Comparison of ENCODE assay signal across 10 mouse cellular contexts in the genomic region with DNA sequence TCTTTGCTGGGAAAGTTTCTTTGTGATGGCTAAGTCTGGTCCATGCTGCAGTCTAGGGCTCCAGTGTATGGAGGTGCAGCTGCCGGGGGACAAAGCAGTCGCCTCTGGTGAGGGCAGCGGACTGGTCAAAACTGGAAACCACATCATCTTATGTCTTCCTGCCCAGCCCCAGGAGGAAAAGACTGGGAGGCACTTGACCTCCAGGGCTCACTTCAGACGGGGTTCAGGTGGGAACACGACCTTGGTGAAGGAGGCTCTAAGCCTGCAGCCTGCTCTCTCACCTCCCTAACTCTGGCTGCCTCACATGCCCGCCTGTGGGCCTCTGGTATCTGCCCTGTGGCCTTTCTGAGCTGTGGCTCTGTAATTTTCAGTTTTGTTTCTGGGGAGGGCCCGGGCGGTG. TPM values are rescaled to one million over a fixed set of nuclear protein-coding genes. Genes with fewer than 3 reads are reported as not detected.
DNase-seq lines count a peak whose midpoint lies in the region; ATAC-seq and TF ChIP-seq lines count a peak whose summit lies in the region.
"Had no signal": no experiment of that assay in that cellular context is flagged by ENCODE, and none has a peak within 500 bp of the region (broad histone marks: within the 10 kb centered on the region; RNA-seq: fewer than 3 reads in every experiment).

No protein-coding gene starts in this region.

- 26% methylated on average over 8 of the region's 8 CpGs for WGBS in forebrain, embryonic 10.5 days
- 38% methylated on average over 8 of the region's 8 CpGs for WGBS in forebrain, postnatal 0 days
- WGBS in liver, embryonic 12.5 days (ENCODE audit: insufficient replicate concordance): 43% methylated on average over 8 of the region's 8 CpGs
- 40% methylated on average over 8 of the region's 8 CpGs for WGBS in forebrain, embryonic 15.5 days
- 34% methylated on average over 8 of the region's 8 CpGs for WGBS in midbrain, embryonic 13.5 days

- intact Hi-C loops in left cerebral cortex, adult 2 months (cut with DNase I): loop anchor here (1.0 kb wide), 1 partner anchor 46 kb away; no protein-coding TSS in a partner anchor

- DNase-seq in forebrain, embryonic 10.5 days (ENCODE audit: extremely low spot score, low spot score): no peak
- no peak for DNase-seq in forebrain, postnatal 0 days
- no peak for DNase-seq in liver
- no peak for DNase-seq in testis, postnatal 14 days (ENCODE audit: low spot score)
- no peak for DNase-seq in left cerebral cortex, adult 2 months (ENCODE audit: extremely low spot score in 1 of 2, low spot score in 2 of 2)
- DNase-seq: adrenal gland, adult 8-10 months had no signal

- no peak overlapping the region for H3K4me2 ChIP-seq in forebrain, postnatal 0 days (ENCODE audit: low read depth)
- peak overlapping the region; percentile 100 for H3K4me2 ChIP-seq in liver, embryonic 12.5 days
- 0 out of 2 replicates have a peak overlapping the region, but pooled peaks have one; percentile 99 for H3K4me2 ChIP-seq in forebrain, embryonic 15.5 days (replicated peaks)
- H3K4me2 ChIP-seq in midbrain, embryonic 13.5 days (replicated peaks): no peak overlapping the region

- H3K4me3 ChIP-seq in forebrain, embryonic 10.5 days: peak overlapping the region; percentile 82; the same call in 1 of the 2 replicates
- no peak overlapping the region for H3K4me3 ChIP-seq in forebrain, postnatal 0 days (ENCODE audit: low read depth, low read length)
- H3K4me3 ChIP-seq in liver, embryonic 12.5 days: no peak overlapping the region
- H3K4me3 ChIP-seq in forebrain, embryonic 15.5 days: no peak overlapping the region
- no peak overlapping the region for H3K4me3 ChIP-seq in midbrain, embryonic 13.5 days (replicated peaks)
- H3K4me3 ChIP-seq in left cerebral cortex, adult 2 months: no peak overlapping the region
- H3K4me3 ChIP-seq: lung, embryonic 15.5 days had no signal

- H3K27me3 ChIP-seq in forebrain, embryonic 10.5 days (ENCODE audit: poor library complexity, severe bottlenecking): peaks cover 85% of the 10 kb centered on the region
- H3K27me3 ChIP-seq in forebrain, postnatal 0 days (ENCODE audit: insufficient read depth, low read length): no peaks in the 10 kb centered on the region
- no peaks in the 10 kb centered on the region for H3K27me3 ChIP-seq in liver, embryonic 12.5 days (replicated peaks)
- no peaks in the 10 kb centered on the region for H3K27me3 ChIP-seq in forebrain, embryonic 15.5 days
- H3K27me3 ChIP-seq in midbrain, embryonic 13.5 days: no peaks in the 10 kb centered on the region
- H3K27me3 ChIP-seq: lung, embryonic 15.5 days had no signal

- no peaks in the 10 kb centered on the region for H3K9me3 ChIP-seq in forebrain, embryonic 10.5 days
- H3K9me3 ChIP-seq in forebrain, postnatal 0 days (ENCODE audit: low read length): no peaks in the 10 kb centered on the region
- H3K9me3 ChIP-seq in liver, embryonic 12.5 days (replicated peaks): no peaks in the 10 kb centered on the region
- H3K9me3 ChIP-seq in forebrain, embryonic 15.5 days: no peaks in the 10 kb centered on the region
- H3K9me3 ChIP-seq in midbrain, embryonic 13.5 days: no peaks in the 10 kb centered on the region
- H3K9me3 ChIP-seq: lung, embryonic 15.5 days had no signal

- no peak for TF ChIP-seq CTCF in forebrain, postnatal 0 days (IDR thresholded peaks at IDR 0.05; ENCODE audit: low read depth)
- TF ChIP-seq CTCF in left cerebral cortex, adult 2 months (IDR thresholded peaks at IDR 0.05): no peak

- H3K36me3 ChIP-seq in forebrain, embryonic 10.5 days (replicated peaks): no peaks in the 10 kb centered on the region
- H3K36me3 ChIP-seq in forebrain, postnatal 0 days (ENCODE audit: insufficient read depth): no peaks in the 10 kb centered on the region
- H3K36me3 ChIP-seq in liver, embryonic 12.5 days: peaks cover 14% of the 10 kb centered on the region; the same call in 1 of the 2 replicates
- no peaks in the 10 kb centered on the region for H3K36me3 ChIP-seq in forebrain, embryonic 15.5 days
- H3K36me3 ChIP-seq in midbrain, embryonic 13.5 days: no peaks in the 10 kb centered on the region
- H3K36me3 ChIP-seq: lung, embryonic 15.5 days had no signal

- no peak for ATAC-seq in forebrain, postnatal 0 days
- ATAC-seq in liver, embryonic 12.5 days: no peak
- no peak for ATAC-seq in forebrain, embryonic 15.5 days (replicated peaks)
- no peak for ATAC-seq in midbrain, embryonic 13.5 days

- H3K9ac ChIP-seq in forebrain, postnatal 0 days: no peak overlapping the region
- peak overlapping the region; percentile 25; the same call in 1 of the 2 replicates for H3K9ac ChIP-seq in liver, embryonic 12.5 days
- 0 out of 2 replicates have a peak overlapping the region, but pooled peaks have one; percentile 23 for H3K9ac ChIP-seq in forebrain, embryonic 15.5 days (replicated peaks)
- H3K9ac ChIP-seq in midbrain, embryonic 13.5 days (replicated peaks): peak overlapping the region; percentile 45
- H3K9ac ChIP-seq: lung, embryonic 15.5 days had no signal

- peaks cover 99% of the 10 kb centered on the region for H3K4me1 ChIP-seq in forebrain, embryonic 10.5 days
- H3K4me1 ChIP-seq in forebrain, postnatal 0 days (ENCODE audit: insufficient read depth): peaks cover 25% of the 10 kb centered on the region
- peaks cover 91% of the 10 kb centered on the region for H3K4me1 ChIP-seq in liver, embryonic 12.5 days
- H3K4me1 ChIP-seq in forebrain, embryonic 15.5 days: peaks cover 84% of the 10 kb centered on the region
- H3K4me1 ChIP-seq in midbrain, embryonic 13.5 days (replicated peaks): peaks cover 85% of the 10 kb centered on the region

- peak overlapping the region; percentile 96 for H3K27ac ChIP-seq in forebrain, embryonic 10.5 days
- no peak overlapping the region for H3K27ac ChIP-seq in forebrain, postnatal 0 days (ENCODE audit: low read depth, low read length)
- peak overlapping the region; percentile 53; the same call in 1 of the 2 replicates for H3K27ac ChIP-seq in liver, embryonic 12.5 days
- peak overlapping the region; percentile 98 for H3K27ac ChIP-seq in forebrain, embryonic 15.5 days (replicated peaks)
- H3K27ac ChIP-seq in midbrain, embryonic 13.5 days: peak overlapping the region; percentile 99
- no peak overlapping the region for H3K27ac ChIP-seq in left cerebral cortex, adult 2 months

RNA-seq across cellular contexts. Expression of gene Gins2, which starts 55.0 kb away (rescaled TPM):
- 154 and 158 TPM in 2 replicates for polyA plus RNA-seq in forebrain, embryonic 10.5 days (2016; fragmentation: Nextera tagmentation; extraction: Ambion mirVana)
- total RNA-seq in forebrain, postnatal 0 days (2014; rRNA removed): 2.6 and 5.3 TPM in 2 replicates
- polyA plus RNA-seq in forebrain, postnatal 0 days (2015; fragmentation: Nextera tagmentation; extraction: Ambion mirVana): 9.6 and 10.7 TPM in 2 replicates
- polyA plus RNA-seq in liver, embryonic 12.5 days (2016; fragmentation: Nextera tagmentation; extraction: Ambion mirVana): 77.5 and 81.2 TPM in 2 replicates
- 27.1 and 34.2 TPM in 2 replicates for polyA plus RNA-seq in forebrain, embryonic 15.5 days (2015; fragmentation: Nextera tagmentation; extraction: Ambion mirVana)
- 36.7 and 37.9 TPM in 2 replicates for polyA plus RNA-seq in midbrain, embryonic 13.5 days (2015; fragmentation: Nextera tagmentation; extraction: Ambion mirVana)
- total RNA-seq in left cerebral cortex, adult 2 months (2021): 1 to 10 TPM; 1.0 to 2.9 TPM

Comparison
In these comparisons a context has a peak if more than half of its experiments do, and no peak if none do; other contexts are left out.
1. H3K27ac ChIP-seq: peak in forebrain, embryonic 10.5 days (single experiment), liver, embryonic 12.5 days (single experiment), forebrain, embryonic 15.5 days (single experiment) and midbrain, embryonic 13.5 days (single experiment); none in forebrain, postnatal 0 days (single experiment) and left cerebral cortex, adult 2 months (single experiment).
2. H3K4me2 ChIP-seq: peak in liver, embryonic 12.5 days (single experiment) and forebrain, embryonic 15.5 days (single experiment); none in forebrain, postnatal 0 days (single experiment) and midbrain, embryonic 13.5 days (single experiment).